Mouse (Mus musculus) liver, postnatal 0 days (tissue): ENCODE data around the gene Lelp1.

Experiments used
- CTCF ChIP-seq: sonication (generic); IDR thresholded peaks from 2 replicates; pipeline ENCODE4 v1.5.1; 2016; ENCODE audit warnings: antibody characterized with exemption, low read depth
- EP300 ChIP-seq: IDR thresholded peaks from 2 replicates; pipeline ENCODE4 v1.6.1; 2016; ENCODE audit warnings: antibody characterized with exemption, low read depth, mild to moderate bottlenecking

- peak; percentile 26; the same call in 1 of the 2 replicates for TF ChIP-seq CTCF
- TF ChIP-seq EP300: no peak
Measured at GRCm38 (mm10) chr3:92147420-92147819, 4.9 kb upstream of the Lelp1 start.
